Mouse (Mus musculus) fat pad, adult 2 months (tissue): ENCODE measurements around the gene Mttp.

ENCODE experiments used
- DNase-seq: peaks from one replicate; pipeline ENCODE4 v3.0.0-alpha.2; 2011; ENCODE audit warnings: low read depth, low spot score; ENCODE audit errors: extremely low read depth

Mttp gene

DNA sequence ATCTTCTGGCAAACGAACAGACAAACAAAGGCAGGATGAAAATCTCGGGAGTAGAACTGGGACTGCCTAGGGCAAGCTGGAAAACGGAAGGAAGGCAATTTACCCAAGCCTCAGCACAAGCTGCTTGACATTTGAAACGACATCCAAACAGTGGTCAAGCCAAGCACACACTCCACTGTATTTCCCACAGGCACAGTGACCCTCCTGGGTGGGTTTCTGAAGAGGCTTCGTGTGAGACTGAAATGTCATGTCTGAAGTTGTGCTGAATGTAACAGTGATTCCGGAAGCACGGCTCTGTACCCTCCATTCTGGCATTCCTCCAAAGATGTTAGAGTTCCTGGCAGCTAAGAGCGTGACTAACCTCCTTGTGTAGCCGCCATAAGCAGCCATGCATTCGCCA is 49.0 kb downstream of the Mttp start:
- no peak for DNase-seq

DNA sequence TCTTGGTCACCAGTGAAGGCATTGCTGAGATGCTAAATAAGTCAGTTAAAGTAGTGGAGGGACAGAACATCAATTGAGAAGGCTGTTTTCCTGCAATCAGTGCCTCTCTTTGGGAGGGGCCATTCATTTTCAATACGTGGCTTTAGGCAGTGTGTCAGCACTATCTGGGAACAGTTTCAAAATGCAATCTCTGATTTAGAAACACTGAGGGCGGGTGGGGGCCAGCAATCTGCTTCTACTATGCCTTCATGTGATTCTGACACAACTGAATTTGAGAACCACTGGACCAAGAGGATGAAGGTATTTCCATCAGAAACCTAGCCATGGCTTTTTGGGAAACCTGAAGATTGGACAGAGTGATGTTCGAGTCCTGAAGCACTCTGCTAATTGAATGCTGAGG is 49.5 kb downstream of the Mttp start:
- no peak for DNase-seq

DNA sequence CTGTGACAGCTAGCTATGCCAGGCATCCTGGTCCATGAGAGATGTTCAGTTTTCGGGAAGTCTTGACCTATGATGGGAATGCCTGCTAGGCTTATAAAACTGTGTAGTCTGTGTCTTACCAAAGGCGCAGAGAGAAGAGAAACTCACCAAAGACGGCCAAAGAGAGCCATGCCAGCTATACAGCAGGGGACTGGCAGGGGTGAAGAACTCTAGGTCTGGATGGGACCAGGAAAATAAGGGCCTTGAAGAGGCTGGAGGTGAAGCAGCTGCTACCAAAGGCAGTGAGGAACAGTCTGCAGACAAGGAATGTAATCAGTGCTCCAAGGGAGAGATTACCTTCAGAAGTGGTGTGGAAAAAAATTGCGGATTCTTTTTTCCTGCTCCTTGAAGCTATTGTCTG is 60.9 kb downstream of the Mttp start:
- DNase-seq = no peak

DNA sequence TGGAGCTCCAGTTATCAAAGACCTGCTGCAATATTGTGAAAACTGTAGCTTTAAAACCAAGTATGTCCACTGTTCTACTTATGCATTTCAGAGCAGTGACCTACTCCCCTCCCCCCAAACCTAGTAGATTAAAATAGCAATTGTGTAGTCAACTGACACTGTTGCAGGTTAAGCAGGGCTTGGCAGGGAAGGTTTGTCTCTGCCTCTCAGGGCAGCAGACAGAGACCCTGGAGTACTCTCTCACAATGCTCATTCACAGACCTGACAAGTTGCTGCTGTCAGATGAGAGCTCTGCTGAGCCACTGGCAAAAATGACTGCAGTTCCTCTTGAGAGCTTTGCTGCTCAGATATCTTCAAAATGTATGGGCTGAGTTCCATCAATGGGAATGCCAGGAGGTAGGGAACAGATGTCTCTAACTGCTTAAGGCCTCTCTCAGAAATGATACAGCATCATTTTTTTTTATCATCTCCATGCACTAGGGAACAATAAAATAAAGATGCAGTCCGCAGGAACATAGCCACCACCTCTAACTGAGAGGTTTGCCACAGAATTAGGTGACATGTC is 61.6 kb downstream of the Mttp start:
- no peak for DNase-seq

DNA sequence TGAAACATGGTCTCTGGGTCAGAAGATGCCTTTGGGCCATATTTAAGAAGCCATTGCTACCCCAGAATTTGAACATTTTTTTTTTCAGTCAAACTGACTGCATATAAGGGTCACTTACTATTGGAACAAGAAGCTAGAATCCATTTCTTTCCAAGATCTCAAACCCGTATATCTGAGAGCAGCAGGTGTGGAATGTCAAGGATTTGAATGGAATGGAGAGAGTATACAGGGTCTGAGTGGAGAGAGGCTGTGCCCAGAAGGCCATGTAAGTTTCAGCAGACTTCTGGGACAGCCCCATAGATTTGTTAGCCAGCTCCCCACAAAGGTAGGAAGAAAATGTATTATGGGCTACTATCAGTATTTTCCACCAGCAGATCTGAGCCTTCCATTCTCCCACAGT is 66.1 kb downstream of the Mttp start:
- no peak for DNase-seq

DNA sequence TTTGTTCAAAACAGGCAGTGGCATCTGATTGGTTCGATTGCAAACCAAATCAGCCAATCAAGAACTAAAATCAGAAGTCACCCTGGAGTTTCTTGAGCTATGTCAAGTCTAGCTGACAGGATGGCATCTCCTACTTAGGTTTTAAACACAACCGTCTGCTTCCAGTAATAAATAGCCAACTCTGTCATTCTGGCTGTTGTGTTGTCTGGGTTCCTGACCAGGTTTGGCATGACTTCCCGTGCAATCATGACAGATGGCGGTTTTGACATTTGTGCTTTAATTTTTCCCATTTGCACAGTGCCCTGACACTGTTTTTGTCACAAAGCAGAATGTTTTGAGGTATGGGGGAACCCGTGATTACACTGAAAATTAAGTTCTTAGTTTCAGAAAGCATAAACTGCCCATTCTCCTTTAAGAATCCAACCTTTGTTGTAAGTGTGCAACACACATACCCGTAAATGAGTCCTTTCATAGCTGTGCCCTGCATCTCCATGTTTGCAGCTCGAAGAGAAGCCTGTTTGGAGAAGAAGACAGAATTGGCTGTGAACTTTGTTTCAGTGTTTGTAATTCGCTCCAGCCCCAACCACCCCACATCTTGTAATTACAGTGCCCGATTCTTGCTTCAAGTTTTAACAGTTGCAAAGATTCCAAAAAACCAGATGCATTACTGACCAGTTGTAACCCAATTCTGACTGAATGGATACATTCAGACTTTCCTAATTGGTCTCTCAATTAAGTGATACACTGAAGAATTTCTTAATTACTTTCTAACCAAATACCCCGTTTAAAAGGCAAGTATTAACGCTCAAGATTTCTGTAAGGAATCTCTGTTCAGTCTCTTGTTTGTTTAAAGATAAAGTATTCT is 67.1 kb downstream of the Mttp start:
- no peak for DNase-seq

DNA sequence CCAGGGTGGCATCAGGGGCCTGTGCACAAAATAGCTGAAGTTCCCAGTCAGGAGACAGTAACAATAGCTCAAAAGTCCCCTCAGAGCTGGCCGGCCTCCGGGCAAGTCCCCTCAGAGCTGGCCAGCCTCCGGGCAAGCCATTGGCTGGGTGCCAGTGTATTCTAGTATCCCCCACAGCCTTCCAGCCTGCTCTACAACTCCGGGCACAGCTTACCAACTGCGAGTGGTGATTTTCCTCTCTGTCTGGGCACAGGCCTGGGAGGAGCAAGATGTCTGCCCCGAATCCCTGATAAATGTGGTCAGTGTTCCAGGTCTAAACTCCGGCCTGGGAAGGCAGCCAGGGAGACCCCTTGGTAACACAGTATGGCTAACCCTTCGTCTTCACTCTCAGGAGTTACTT is 69.6 kb downstream of the Mttp start:
- DNase-seq = no peak

DNA sequence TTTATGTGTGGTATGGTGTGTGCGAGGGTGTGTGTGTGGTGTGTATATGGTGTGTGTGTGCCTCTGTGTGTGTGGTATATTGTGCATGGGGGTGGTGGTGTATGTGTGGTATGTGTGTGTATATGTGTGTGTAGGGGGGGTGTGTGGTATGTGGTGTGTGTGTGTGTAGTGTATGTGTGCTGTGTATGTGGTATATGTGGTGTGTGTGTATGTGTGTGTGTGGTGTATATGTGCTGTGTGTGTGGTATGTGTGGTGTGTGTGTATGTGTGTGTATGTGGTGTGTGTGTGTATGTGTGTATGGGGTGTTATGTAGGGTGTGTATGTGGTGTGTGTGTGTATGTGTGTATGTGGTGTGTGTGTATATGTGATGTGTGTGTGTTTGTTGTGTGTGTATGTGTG is 70.6 kb downstream of the Mttp start:
- no peak for DNase-seq

DNA sequence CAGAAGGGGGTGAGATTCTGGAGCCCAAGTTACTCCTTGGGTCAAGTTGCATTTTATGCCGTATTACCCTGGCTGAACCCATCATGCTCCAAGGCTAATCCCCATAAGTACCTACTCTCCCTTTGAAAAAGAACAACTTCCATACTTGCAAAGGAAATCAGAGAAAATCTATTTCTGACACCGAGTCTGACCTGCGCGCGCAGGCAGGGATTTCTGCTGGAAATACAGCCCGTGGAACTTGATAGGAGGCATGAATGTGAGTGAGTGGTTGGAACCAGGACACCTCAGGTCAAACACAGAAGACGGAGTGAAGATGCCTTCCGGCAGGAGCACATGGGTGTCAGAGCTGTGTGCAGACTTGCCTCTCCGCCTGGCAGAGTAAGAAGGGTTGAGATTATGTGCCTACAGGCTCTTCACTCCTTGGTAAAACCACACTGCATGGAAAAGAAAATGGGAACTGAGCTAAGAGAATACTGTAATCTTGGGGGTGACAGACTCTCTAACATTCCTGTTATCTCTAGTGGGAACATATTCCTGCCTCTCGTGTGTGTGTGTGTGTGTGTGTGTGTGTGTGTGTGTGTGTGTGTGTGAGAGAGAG is 73.2 kb downstream of the Mttp start:
- DNase-seq = no peak

DNA sequence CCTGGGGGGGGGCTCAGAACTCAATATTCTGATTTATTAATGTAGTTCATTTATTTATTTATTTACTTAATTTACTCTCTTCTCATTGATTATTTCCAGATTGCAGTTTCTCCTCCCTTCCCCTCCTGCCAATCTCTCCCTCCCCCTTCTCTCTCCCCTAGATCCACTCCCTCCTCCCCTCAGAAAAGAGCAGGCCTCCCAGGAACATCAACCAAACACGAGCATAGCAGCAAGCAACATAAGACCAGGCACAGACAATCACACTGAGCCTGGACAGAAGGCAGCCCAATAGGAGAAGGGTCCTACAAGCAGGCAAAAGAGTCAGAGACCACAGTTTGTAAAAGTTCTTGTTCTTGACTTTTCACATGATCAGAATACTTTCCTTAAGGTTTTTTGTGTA is 73.8 kb downstream of the Mttp start:
- DNase-seq = no peak

DNA sequence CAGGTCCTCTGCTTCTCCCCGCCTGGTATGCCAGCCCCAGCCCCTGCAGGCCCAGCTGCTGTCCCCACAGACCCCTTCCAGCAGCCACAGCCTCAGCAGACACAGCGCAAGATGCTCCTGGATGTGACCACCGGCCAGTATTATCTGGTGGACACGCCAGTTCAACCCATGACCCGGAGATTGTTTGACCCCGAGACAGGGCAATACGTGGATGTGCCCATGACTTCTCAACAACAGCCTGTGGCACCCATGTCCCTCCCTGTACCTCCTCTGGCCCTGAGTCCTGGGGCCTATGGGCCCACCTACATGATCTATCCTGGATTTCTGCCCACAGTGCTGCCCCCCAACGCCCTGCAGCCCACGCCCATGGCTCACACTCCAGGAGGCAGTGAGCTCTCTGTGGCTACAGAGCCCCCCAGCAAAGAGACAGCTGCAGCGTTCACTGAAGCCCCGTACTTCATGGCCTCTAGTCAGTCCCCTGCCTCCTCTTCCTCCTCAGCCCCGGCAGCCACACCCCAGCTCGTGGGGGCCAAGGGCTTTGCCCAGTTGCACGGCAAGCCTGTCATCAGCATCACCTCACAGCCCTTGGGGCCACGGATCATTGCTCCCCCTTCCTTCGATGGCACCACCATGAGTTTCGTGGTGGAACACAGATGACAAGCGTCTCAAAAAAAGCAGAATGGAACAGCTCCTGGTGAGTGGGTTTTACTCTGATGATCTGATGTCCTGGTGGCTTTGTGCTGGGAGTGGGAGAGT is 74.8 kb downstream of the Mttp start:
- no peak for DNase-seq

DNA sequence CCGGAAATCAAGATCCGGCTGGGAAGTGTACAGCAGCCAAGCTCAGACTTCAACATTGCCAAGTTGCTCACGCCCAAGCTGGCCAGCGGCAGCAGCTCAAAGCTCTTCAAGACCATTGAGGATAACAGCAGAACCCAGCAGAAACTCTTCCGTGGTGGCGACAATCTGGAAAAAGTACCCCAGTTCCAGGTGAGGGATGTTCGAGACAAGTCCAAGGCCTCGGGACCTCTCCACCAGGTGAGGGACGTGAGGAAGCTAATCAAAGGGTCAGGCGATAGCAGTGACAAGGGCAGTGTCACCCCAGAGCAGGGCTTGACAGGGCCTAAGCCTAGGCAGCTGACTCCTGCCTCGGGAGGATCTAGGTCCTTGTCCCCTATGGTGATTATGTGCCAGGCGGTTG is 76.7 kb downstream of the Mttp start:
- no peak for DNase-seq

DNA sequence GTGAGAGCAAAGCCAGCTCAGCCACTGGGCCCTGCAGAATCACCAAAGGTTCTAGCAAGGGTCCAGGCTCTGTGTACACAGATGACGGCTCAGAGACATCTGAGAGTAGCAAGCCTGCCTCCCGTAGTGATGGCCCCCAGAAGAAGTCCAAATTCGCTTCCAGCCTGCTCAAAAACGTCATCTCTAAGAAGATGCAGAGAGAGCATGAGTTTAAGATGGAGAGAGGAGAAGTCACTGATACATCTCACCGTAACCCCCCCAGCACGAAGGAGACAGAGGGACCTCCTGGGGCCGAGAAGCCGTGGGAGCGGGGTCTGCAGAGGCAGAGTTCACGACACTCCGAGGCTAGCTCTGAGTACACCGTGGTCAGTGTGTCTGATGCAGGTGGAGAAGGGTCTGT is 77.5 kb downstream of the Mttp start, which contains the start of gene Gm5105:
TSS of gene Gm5105 (minus strand) at position 101 of the 400 bp plus-strand sequence.
- no peak for DNase-seq

DNA sequence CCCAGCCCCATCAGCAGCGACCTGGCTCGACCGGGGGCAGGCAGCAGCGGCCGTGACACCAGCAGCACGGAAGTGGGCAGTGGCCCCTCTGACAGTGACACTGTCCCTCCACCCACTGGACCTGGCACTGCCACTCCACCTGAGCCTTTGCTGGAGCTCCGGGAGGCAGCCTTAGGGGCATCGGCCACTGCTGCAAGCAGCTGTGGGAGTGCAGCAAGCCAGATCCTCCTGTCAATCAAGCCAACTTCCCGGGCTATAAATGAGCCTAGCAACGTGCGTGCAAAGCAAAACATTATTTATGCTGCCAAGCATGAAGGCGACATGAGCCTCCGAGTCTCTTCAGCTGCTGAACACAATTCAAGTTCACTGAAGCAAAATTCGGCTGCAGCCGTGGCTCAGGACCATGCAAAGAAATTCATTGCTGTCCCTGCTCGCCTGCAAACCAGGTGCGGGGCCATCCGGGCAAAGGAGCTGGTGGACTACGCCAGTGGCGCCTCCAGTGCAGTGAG is 78.4 kb downstream of the Mttp start:
- no peak for DNase-seq

DNA sequence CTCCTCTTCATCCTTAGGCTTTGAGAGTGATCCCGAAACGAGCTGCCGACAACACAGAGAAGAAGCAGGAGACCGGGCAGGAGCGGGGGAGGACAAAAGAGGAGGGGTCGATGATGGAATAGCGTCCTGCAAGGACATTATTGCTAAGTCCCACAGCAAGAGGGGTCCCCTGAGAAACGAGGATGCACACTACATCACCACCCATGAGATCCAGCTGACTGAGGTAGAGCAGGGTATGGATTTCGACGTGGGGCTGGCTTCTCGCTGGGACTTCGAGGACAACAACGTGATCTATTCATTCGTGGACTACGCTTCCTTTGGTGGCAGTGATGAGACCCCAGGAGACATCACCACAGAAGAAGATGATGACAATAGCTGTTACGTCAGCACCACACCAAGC is 78.8 kb downstream of the Mttp start:
- DNase-seq = no peak

DNA sequence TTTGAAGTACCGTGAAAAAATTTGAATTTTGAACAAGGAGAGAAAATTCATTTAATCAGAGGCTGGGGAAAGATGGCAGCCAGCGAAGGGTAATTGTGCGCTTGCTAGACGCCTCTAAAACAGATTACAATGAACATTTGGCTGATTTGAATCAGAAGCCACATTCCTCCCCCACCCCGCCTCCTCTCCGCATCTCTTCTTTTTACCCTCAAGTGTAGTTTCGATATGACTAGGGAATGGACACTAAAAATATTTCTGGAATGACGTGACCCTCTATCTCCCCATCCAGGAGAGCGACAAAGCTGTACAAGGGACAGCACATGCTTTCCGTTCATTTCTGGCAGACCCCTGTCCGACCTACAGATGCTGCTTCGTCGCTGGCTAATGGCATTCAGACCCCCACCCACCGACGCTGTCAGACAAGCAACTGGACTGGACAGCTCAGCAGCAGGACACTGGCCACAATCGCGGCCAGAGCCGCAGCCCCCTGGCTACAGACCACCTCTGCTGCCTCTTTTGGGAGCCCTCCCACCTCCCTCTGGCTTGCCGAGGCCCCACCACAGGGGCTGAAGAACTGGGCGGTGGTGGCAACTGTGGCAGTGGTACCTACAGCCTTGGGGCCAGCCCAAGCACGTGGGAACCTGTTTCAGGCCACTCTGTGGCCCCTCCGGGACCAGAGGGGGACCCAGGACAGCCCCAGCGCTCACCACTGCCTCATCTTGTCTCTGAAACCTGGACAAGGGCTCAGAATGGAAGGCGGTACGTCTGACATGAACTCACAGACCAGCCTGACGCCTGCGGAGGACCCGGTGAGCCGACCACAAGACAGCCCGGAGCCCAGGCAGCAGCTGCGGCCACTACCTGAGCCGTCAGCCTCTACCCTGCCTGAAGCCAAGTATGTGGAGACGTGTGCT is 79.8 kb downstream of the Mttp start, which contains the start of gene 1110002E22Rik:
TSS of gene 1110002E22Rik (plus strand) at position 321 of the 914 bp plus-strand sequence.
- DNase-seq = no peak

DNA sequence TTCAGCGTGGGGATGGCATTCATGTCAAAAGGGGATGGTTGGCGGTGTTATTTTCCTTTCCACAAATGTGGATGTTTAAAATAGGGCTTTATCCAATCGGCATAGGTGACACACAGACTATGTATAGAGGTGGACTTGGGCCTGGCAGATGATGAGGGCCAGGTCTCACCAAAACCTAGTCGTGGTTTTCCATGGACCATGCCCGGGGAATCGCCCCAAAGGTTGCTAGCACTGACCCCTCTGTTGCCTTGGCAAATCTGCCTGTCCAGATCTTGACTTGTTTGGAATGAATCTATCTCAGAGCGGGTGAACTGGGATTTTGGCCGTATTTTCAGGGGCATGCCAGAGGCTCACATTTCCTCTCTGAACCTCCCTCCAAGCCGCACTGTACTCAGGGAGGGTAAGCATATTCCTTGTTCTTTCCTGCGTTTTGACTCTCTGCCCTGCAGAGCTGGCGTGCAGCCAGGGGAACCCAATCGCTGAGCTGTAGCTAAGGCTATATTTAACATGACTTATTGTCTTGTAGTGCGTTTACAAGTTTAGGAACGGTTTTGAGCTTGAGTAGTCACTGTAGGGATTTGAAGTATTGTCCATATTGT is 80.9 kb downstream of the Mttp start:
- DNase-seq = no peak

DNA sequence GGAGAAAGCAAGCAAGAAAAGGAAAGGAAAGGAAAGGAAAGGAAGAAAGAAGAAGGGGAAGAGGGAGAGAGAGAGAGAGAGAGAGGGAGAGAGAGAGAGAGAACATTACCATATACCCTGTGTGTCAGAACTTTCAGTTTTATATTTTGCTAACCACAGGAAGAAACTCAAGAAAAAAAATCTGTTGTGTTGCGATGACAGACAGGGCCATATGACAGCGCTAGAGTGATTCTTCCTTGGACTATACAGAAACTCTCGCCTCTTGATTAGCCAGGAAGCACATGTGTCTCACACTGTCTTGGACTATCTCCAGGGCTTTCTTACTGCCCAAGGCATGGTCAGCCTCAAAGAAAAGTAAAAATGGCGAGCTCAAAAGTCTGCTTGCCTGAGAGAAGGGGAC is 82.1 kb downstream of the Mttp start:
- no peak for DNase-seq

DNA sequence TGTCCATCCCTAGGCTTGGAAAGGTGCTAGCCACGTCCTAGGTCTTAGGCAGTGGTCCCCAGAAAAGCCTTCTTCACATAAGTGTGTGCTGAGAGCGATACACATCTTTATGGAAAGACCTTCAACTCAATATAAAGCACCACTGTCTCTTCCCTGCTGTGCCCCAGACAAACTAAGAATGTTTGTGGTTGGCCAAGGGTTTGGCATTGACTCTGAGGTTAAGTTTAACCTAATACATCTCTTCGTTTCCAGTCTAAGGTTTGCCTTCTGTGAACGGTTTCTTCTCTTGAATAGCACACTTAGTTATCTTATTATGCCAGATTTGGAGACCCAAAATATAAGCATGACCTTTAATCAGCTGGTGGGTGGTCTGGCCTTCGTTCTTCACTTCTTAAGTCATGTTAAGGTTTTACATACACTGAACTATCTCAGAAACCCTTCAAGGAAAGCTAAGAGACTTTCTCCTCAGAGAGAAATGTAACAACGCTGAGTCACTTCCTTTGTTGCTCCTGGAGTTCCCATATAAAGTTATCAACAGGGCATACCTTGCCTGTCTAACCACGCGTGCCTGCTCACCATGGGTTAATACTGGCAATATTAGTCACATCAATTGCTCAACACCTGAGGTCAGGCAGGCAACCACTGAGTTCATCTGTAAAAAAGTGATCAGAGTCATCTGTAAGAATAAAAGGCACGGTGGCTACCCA is 83.4 kb downstream of the Mttp start:
- DNase-seq = no peak
